ENCODE assay signal across 18 mouse cellular contexts in the genomic region with DNA sequence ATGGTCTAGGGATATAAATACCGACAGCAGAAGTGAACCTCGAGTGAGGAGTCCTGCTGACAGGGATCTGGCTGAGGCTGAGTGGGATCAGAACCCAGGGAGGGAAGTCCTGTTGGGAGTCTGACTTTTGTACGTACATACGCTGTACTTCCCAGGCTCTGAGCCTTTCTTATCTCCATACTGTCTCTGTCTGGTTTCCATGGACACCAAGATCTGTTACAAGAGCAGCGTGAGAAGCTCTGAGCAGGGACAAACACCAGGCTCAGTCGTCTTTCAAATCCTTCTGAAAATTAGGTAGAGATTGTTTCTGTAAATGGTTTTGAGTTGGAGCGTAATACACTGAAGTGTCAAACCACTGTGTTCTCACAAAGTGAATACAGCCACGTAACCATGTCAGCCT.
"Had no signal": no experiment of that assay in that cellular context is flagged by ENCODE, and none has a peak within 500 bp of the region (broad histone marks: within the 10 kb centered on the region; RNA-seq: fewer than 3 reads in every experiment).

No protein-coding gene starts in this region.

- H3K27me3 ChIP-seq: midbrain, embryonic 13.5 days; midbrain, embryonic 15.5 days; neural tube, embryonic 13.5 days; neural tube, embryonic 15.5 days had no signal

- H3K4me3 ChIP-seq: midbrain, embryonic 10.5 days; midbrain, embryonic 13.5 days; midbrain, embryonic 15.5 days; myocyte; neural tube, embryonic 13.5 days; neural tube, embryonic 15.5 days had no signal

- H3K36me3 ChIP-seq: midbrain, embryonic 10.5 days; midbrain, embryonic 13.5 days; midbrain, embryonic 15.5 days; neural tube, embryonic 13.5 days; neural tube, embryonic 15.5 days had no signal

- H3K4me2 ChIP-seq: lung, embryonic 14.5 days; midbrain, embryonic 13.5 days; midbrain, embryonic 15.5 days; neural tube, embryonic 13.5 days; neural tube, embryonic 15.5 days had no signal

- H3K9me3 ChIP-seq: midbrain, embryonic 10.5 days; midbrain, embryonic 13.5 days; midbrain, embryonic 15.5 days; neural tube, embryonic 13.5 days; neural tube, embryonic 15.5 days had no signal

- H3K27ac ChIP-seq: midbrain, embryonic 10.5 days; midbrain, embryonic 13.5 days; midbrain, embryonic 15.5 days; neural tube, embryonic 13.5 days; neural tube, embryonic 15.5 days had no signal

- ATAC-seq: midbrain, embryonic 13.5 days; midbrain, embryonic 15.5 days had no signal

- H3K4me1 ChIP-seq: midbrain, embryonic 13.5 days; midbrain, embryonic 15.5 days; neural tube, embryonic 13.5 days had no signal

- DNase-seq: lung, adult 18-20 months; lung, embryonic 14.5 days; lung, postnatal 10 days; lung, postnatal 4 days; retina, postnatal 1 day; right cerebral cortex, adult 18-20 months; right cerebral cortex, postnatal 25 days; right cerebral cortex, postnatal 4 days; spleen, adult 18-20 months; thymus, adult 18-20 months; thymus, postnatal 14 days; thymus, postnatal 36 days had no signal

- H3K9ac ChIP-seq: lung, embryonic 14.5 days; midbrain, embryonic 13.5 days; midbrain, embryonic 15.5 days; neural tube, embryonic 13.5 days; neural tube, embryonic 15.5 days had no signal
